Mouse (Mus musculus): ENCODE results near the gene Wfdc15b. TPM values are rescaled to one million over a fixed set of nuclear protein-coding genes. Genes with fewer than 3 reads are reported as not detected.
"Not testable (repeated sequence)": the region's sequence is repeated elsewhere in the genome, so short reads cannot be mapped to it uniquely, and the experiment has no call there.

The Wfdc15b gene
- not detected in 2 replicates for polyA plus RNA-seq (2016; fragmentation: Nextera tagmentation; extraction: Ambion mirVana)

DNA sequence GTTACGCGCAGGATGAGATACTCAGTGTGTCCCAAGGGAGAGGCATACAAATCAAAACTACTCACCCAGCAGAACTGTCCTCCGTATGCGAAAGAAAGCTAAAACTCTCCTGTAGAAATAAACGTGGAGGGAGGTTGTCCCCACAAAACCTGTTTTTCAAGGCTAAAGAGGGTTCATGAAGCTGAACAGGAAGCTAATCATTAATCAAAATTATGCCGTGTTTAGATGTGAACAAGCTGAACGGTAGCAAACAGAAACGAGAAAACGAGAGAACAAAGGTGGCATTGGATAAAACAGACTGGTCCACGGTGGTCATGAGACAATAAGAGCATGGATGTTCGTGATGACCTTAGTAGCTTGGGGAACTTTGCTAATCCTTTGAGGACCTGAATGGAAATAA lies at the start of gene Wfdc15b:
TSS of gene Wfdc15b (minus strand) at position 139 of the 400 bp plus-strand sequence.
- H3K27ac ChIP-seq (replicated peaks) = no peak within 1 kb of the TSS
- H3K27me3 ChIP-seq (replicated peaks; ENCODE audit: low read depth, poor library complexity, severe bottlenecking) = no peaks in the 10 kb centered on the region
- H3K9me3 ChIP-seq = no peaks in the 10 kb centered on the region
- no peak for DNase-seq (ENCODE audit: low spot score)
- H3K4me3 ChIP-seq = no peak within 1 kb of the TSS
- H3K36me3 ChIP-seq (replicated peaks) = no peaks in the 10 kb centered on the region
- 82% methylated on average over 11 of the region's 11 CpGs for WGBS
- no peaks in the 10 kb centered on the region for H3K4me1 ChIP-seq

DNA sequence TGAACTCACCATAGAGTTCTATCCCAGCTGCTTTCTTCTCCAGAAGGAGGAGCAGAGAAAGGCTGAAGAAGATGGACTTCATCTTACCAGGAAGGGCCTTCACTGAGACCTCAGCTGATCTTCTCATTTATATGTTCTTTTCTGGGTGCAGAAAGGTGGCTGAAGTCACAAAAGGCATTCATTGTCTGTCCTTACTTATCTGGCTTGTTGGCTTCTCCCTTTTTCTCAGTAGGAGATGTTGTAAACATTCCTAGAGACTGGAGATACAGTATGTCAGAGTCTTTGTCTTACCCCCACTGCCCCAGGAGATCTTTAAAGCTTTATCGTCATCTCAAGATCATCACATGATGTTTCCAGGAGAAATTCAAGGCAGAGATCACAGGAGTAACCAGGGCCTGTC lies 35.1 kb upstream of the Wfdc15b start, which contains the start of gene Svs3b:
TSS of gene Svs3b (minus strand) at position 101 of the 400 bp plus-strand sequence.
- H3K4me3 ChIP-seq; H3K4me1 ChIP-seq; H3K9me3 ChIP-seq; H3K36me3 ChIP-seq (replicated peaks); H3K27ac ChIP-seq (replicated peaks); DNase-seq (ENCODE audit: low spot score); H3K27me3 ChIP-seq (replicated peaks; ENCODE audit: low read depth, poor library complexity, severe bottlenecking): not testable (repeated sequence)
- WGBS = 89% methylated on average over 1 of the region's 1 CpGs

DNA sequence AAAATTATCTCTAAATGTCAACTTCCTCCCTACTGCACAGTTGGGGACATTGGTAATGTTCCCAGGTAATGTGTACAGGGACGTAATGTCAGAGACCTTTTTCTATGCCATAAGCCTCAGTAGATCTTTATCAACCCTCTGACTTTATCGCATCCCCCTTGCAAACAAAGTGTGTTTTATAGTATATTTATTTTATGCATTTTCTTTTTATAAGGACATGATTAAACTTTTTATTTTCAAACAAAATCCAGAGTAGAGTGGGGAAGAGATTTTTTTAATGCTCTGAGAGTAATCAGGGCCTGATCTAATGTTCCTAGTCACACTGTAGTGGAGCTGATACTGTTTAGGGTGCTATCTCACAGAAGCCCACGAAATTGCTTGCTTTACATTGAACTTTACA lies 16.9 kb upstream of the Wfdc15b start, which contains the start of gene Svs2:
TSS of gene Svs2 (minus strand) at position 101 of the 400 bp plus-strand sequence.
- H3K9me3 ChIP-seq = 0 out of 2 replicates have a peak, but pooled peaks cover 2% of the 10 kb centered on the region
- WGBS = 85% methylated on average over 3 of the region's 3 CpGs

DNA sequence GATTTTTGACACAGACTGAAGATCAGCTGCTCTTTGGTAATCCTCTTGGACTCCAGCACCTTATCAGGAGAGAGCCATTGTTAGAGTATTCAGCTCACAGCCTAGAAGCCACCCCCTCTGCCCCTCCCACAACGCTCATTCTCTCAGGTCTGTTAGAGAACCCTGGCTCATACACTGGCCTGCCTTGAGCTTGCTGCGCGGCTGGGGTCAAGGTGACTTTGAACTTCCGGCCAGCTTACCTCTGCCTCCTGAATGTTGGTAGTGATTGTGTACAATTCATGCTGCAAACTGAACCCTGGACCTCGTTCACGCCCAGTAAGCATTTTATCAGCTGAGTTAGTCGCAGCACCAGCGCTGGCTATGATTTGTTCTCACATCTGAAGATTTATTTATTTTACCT lies 11.2 kb upstream of the Wfdc15b start:
- Histone ChIP-seq H3K27ac (replicated peaks) (no peak overlapping the region), H3K27me3 (replicated peaks; ENCODE audit: low read depth, poor library complexity, severe bottlenecking) (no peaks in the 10 kb centered on the region), H3K4me3 (no peak overlapping the region), H3K36me3 (replicated peaks) (no peaks in the 10 kb centered on the region), H3K4me1 (no peaks in the 10 kb centered on the region), H3K9me3 (no peaks in the 10 kb centered on the region)
- WGBS = 92% methylated on average over 8 of the region's 8 CpGs
- no peak for DNase-seq (ENCODE audit: low spot score)

More for the DNA sequence above, 16.9 kb upstream of the Wfdc15b start, which contains the start of gene Svs2:
- no peak for DNase-seq (ENCODE audit: low spot score)
- H3K27ac ChIP-seq (replicated peaks) = no peak within 1 kb of the TSS
- no peaks in the 10 kb centered on the region for H3K4me1 ChIP-seq
- H3K36me3 ChIP-seq (replicated peaks) = no peaks in the 10 kb centered on the region
- H3K27me3 ChIP-seq (replicated peaks; ENCODE audit: low read depth, poor library complexity, severe bottlenecking) = no peaks in the 10 kb centered on the region
- H3K4me3 ChIP-seq = no peak within 1 kb of the TSS

DNA sequence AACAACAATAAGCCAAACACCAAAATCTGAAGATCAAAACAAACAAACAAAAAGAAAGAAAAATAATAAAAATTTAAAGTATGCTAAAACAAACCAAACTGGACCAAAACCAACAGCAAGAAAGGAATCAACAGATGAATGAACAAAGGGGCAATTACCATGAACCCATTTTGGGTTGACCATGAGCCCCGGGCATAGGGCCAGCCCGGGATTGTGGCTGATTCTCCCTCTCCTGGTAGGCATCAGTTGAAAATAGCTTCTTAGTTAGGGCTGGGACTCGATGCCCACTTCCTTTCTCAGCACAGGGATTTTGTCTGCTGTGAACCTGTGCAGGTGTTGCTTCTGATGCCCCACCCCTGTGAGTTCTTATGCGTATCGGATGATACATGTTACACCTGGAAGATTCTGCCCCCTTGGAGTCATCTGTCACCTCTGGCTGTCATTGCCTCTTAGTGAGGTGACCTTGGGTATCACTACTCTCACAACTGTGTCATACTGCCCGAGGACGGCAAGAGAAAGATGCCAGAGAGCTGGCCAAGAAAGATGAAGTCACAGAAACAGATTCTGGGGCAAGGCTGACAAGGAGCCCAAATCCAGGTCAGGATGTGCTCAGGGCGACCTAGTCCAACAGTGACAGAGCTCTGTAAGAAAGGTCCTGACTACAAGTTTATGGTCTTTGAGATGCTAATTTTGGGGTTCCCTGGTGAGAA lies 7.1 kb upstream of the Wfdc15b start:
- no peak for DNase-seq (ENCODE audit: low spot score)
- 84% methylated on average over 8 of the region's 8 CpGs for WGBS
- Histone ChIP-seq H3K27me3 (replicated peaks; ENCODE audit: low read depth, poor library complexity, severe bottlenecking) (no peaks in the 10 kb centered on the region), H3K4me1 (no peaks in the 10 kb centered on the region), H3K4me3 (no peak overlapping the region), H3K9me3 (no peaks in the 10 kb centered on the region), H3K36me3 (replicated peaks) (no peaks in the 10 kb centered on the region), H3K27ac (replicated peaks) (no peak overlapping the region)

DNA sequence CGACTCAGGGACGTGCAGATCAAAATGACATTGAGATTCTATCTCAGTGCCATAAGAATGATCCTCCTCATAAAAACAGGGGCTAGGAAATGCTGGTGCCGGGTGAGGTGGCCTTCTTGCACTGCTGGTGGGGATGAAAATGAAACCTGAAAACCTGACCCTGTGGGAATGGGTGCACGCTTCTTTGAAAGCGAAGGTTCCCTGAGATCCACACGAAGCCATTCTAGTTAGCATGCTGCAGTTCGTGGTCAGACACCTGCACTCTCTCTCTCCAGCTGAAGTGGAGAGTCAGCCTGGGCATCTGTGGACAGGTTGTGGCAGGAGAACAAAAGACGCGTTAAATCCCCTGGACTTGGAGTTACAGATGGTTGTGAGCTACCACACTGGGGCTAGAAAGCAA lies 2.2 kb downstream of the Wfdc15b start:
- H3K27me3 ChIP-seq (replicated peaks; ENCODE audit: low read depth, poor library complexity, severe bottlenecking) = no peaks in the 10 kb centered on the region
- no peaks in the 10 kb centered on the region for H3K36me3 ChIP-seq (replicated peaks)
- 88% methylated on average over 9 of the region's 9 CpGs for WGBS
- H3K9me3 ChIP-seq = no peaks in the 10 kb centered on the region
- DNase-seq (ENCODE audit: low spot score) = no peak
- H3K27ac ChIP-seq (replicated peaks) = no peak overlapping the region
- H3K4me1 ChIP-seq = no peaks in the 10 kb centered on the region
- H3K4me3 ChIP-seq = no peak overlapping the region

DNA sequence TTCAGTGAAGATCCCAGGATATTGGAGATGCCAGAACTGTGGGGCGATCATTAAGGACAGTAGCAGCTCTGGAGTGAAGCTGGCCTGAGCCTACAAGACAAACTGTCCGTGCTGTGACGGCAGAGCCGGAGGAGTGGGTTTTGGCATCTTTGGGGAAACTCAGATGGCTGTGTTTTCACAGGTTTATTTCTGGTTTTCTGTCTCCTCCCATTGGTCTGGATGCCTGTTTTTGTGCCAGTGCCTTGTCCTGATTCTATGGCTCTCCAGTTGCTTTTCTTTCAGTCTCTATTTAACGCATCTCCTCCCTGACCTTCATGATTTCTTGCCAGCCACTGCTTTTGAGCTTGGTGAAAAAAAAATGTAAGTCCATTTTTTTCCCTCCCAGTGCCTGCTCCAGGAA lies 8.7 kb downstream of the Wfdc15b start:
- Histone ChIP-seq H3K4me3 (no peak overlapping the region), H3K9me3 (no peaks in the 10 kb centered on the region), H3K4me1 (no peaks in the 10 kb centered on the region), H3K27ac (replicated peaks) (no peak overlapping the region), H3K27me3 (replicated peaks; ENCODE audit: low read depth, poor library complexity, severe bottlenecking) (no peaks in the 10 kb centered on the region), H3K36me3 (replicated peaks) (no peaks in the 10 kb centered on the region)
- no peak for DNase-seq (ENCODE audit: low spot score)
- WGBS = 86% methylated on average over 5 of the region's 5 CpGs

DNA sequence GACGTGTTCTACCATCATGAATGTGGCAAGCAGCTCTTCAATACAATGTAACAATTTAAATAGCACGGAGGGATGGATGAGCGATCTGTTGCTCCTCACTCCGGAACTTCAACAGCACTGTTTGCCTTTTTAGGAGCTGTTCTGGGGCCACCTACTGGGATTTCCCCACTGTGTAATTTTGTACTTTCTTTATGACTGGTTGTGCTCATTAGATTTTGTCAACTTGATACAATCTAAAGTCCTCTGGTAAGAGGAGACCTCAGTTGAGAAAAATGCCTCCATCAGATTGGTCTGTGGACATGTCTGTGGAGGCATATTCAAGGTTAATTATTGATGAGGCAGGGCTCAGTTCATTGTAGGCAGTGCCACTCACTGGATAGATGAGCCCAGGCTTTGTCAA lies 10.6 kb downstream of the Wfdc15b start:
- Histone ChIP-seq H3K36me3 (replicated peaks) (no peaks in the 10 kb centered on the region), H3K27me3 (replicated peaks; ENCODE audit: low read depth, poor library complexity, severe bottlenecking) (no peaks in the 10 kb centered on the region), H3K9me3 (no peaks in the 10 kb centered on the region), H3K4me3 (no peak overlapping the region), H3K27ac (replicated peaks) (no peak overlapping the region), H3K4me1 (no peaks in the 10 kb centered on the region)
- 89% methylated on average over 4 of the region's 4 CpGs for WGBS
- no peak for DNase-seq (ENCODE audit: low spot score)

DNA sequence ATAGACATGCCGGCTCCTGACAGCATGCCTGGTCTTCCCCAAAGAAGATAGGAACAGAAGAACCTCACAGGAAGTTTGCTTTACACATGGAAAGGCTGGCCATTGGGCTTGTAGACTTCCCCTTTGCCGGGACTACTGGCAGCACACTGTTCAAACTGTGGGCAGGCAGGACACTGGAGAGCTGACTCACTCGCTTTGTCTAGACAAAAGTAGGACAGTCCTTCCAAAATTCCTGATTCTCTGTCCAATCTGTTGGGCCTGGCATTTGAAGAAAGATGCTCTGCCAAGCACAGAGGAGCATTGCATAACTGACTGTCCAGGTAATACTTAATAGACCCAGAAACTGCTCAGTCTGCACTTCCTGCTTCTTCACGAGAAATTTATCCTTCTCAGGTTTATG lies 14.8 kb downstream of the Wfdc15b start:
- Histone ChIP-seq H3K27me3 (replicated peaks; ENCODE audit: low read depth, poor library complexity, severe bottlenecking) (no peaks in the 10 kb centered on the region), H3K36me3 (replicated peaks) (no peaks in the 10 kb centered on the region), H3K27ac (replicated peaks) (no peak overlapping the region), H3K9me3 (no peaks in the 10 kb centered on the region), H3K4me3 (no peak overlapping the region), H3K4me1 (no peaks in the 10 kb centered on the region)
- WGBS = 79% methylated on average over 4 of the region's 4 CpGs
- no peak for DNase-seq (ENCODE audit: low spot score)

DNA sequence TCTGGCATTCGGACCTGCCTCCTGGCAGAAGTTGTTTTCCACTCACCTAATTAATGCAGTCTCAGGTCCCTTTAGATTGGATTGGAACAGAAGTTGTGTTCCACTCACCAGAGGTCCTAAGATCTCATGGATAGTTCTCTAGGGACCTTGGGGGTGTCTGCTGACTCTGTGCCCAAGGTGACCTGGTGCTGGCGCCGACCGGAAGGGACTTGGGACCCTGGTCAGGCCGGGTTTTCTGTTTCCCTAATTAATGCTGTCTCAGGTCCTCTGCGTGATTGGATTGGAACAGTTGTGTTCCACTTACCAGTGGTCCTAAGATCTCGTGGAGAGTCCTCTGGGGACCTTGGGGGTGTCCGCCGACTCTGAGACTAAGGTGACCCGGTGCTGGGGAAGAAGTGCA lies 15.4 kb downstream of the Wfdc15b start:
- not testable (repeated sequence) for H3K36me3 ChIP-seq (replicated peaks); DNase-seq (ENCODE audit: low spot score); H3K27ac ChIP-seq (replicated peaks); H3K27me3 ChIP-seq (replicated peaks; ENCODE audit: low read depth, poor library complexity, severe bottlenecking); H3K4me1 ChIP-seq; H3K9me3 ChIP-seq; H3K4me3 ChIP-seq
- 90% methylated on average over 10 of the region's 10 CpGs for WGBS

DNA sequence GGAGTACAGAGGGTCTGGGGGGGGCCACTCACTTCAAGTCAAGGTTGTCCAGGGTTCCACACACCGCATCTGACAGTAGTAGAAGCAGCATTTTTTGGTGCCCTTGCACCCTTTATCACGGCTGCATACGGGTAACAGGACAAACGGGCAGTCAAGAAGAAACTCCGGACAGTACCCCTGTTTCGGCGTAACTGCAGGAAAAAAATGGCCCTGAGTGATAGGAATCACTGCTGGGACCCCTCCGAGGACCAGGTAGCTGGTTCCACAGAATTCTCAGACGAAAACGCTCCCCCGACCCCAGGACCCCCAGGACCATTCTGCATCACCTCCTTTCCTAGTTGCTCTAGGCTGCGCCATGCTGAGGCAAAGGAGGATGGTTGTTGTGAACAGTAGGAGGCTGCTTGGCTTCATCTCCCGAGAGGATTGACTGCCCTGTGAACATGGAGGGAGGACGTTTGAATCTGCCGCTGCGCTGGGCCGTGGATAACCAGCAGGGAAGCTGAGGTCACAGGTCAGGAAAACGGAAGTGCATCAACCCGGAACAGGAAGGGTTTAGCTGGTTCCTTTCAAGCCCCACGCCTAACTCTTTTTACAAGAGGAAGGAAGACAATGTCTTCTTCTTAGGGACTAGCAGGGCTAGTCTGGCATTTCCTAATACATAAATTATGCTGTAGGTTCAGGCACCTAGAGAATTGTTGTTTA lies 21.7 kb downstream of the Wfdc15b start, which contains the start of gene Wfdc15a:
TSS of gene Wfdc15a (minus strand) at position 505 of the 702 bp plus-strand sequence.
- no peak within 1 kb of the TSS for H3K27ac ChIP-seq (replicated peaks)
- no peaks in the 10 kb centered on the region for H3K9me3 ChIP-seq
- WGBS = 75% methylated on average over 20 of the region's 20 CpGs
- DNase-seq (ENCODE audit: low spot score) = no peak
- H3K36me3 ChIP-seq (replicated peaks) = no peaks in the 10 kb centered on the region
- no peaks in the 10 kb centered on the region for H3K4me1 ChIP-seq
- no peaks in the 10 kb centered on the region for H3K27me3 ChIP-seq (replicated peaks; ENCODE audit: low read depth, poor library complexity, severe bottlenecking)
- no peak within 1 kb of the TSS for H3K4me3 ChIP-seq

DNA sequence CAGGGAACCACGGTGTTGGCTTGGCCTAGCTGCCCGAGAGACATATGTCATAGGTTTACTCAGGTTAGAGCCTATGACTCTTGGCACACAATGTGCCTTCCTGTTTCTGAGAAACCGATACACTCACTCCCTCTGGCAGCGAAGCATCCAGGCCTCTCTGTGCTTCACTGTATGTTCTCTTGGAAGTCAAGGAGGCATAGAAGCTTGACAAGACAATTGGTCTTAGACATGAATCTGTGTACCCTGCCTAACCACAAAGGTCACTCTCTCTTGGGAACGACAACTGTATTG lies 24.8 kb downstream of the Wfdc15b start:
- Histone ChIP-seq H3K36me3 (replicated peaks) (no peaks in the 10 kb centered on the region), H3K9me3 (no peaks in the 10 kb centered on the region), H3K27me3 (replicated peaks; ENCODE audit: low read depth, poor library complexity, severe bottlenecking) (no peaks in the 10 kb centered on the region), H3K27ac (replicated peaks) (no peak overlapping the region), H3K4me1 (no peaks in the 10 kb centered on the region), H3K4me3 (no peak overlapping the region)
- no peak for DNase-seq (ENCODE audit: low spot score)
- WGBS = 83% methylated on average over 5 of the region's 5 CpGs
